Mouse (Mus musculus) small intestine, adult 2 months (tissue): ENCODE measurements around the gene 1700001J03Rik.

ENCODE experiments used
- CTCF ChIP-seq: fragments of 200-500 bp; IDR thresholded peaks from 2 replicates; pipeline ENCODE4 v1.5.1; 2012; ENCODE audit warnings: low read depth, mild to moderate bottlenecking, control low read depth, inconsistent platforms, low read length, moderate library complexity, mixed read lengths; ENCODE audit not compliant: insufficient replicate concordance, insufficient read length; ENCODE audit errors: extremely low read depth
- POLR2A ChIP-seq: fragments of 200-500 bp; IDR thresholded peaks from 2 replicates; pipeline ENCODE4 v1.6.1; 2012; ENCODE audit warnings: low read depth, mild to moderate bottlenecking, control low read depth, inconsistent platforms, low read length, moderate library complexity

DNA sequence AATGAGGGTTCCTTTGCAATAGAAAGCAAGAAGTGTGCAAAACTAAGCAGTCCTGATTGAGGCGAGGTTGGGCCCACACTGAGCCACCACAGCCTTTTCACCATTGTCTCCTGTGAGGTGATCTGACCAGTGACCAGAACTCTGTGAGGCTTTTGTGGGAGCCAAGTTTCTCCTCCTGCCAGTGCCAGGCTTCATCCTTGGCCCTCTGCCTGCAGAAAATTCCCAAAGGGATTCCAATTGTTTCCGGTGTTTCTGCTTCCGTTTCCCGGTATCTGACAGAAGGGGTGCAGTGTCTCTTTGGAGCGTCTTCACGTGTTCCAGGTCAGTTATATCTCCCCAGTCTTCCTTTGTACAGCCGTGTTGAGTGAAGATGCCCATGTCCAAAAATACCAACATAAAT lies 3.6 kb upstream of the 1700001J03Rik start:
- TF ChIP-seq CTCF = no peak
- TF ChIP-seq POLR2A = no peak
